Mouse (Mus musculus): Measurements from ENCODE around the gene Pml. TPM values are rescaled to one million over a fixed set of nuclear protein-coding genes. Genes with fewer than 3 reads are reported as not detected.

Pml gene
- polyA plus RNA-seq, 1 experiment: 200 TPM

DNA sequence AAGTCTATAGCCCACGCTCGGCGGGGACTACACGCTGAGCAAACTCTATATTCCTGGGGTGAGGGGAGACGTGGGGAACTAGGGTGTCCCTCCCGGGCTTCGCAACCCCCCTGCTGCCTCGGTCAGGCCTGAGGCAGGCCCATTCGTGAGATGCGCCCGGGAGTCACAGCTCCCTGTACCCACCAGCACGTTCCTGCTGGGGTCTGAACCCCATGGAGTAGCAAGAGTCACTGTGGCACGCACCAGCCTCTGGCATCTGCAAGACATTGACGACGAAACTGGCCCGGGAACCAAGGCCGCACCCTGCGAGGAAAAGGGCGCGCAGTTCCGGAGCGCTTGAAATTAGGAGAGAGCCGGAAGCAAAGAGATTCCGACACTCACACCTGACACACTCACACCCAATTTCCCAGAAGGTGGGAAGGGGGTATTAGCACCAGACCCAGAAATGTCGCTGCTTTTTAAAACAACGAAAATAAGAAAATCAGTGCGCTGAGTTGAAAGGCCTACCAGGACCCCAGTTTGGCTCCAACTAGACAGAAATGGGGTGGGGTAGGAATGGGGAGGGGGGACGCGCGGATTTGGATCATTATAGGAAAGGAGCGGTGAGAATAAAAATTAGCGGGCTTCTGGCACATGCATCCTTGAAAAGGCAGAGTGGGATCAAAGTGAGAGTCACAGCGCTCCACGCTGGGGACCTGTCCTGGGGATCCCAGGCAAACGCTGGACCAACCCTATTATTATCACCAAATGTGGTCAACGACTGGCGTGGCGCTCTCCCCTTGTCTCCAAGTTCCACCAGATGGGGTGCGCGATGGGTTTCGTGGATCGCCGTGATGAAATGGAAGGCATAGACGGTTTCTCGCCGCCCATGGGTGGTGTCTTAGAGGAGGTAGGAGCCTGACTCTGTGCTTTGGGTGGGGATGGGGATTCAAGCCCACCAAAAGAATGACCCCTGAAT lies 52.7 kb downstream of the Pml start:
- peak overlapping the region; percentile 29 for H3K4me3 ChIP-seq (ENCODE audit: low read depth, low read length)
- no peaks in the 10 kb centered on the region for H3K9me3 ChIP-seq (replicated peaks; ENCODE audit: control insufficient read depth, insufficient read depth, low read length, poor library complexity, severe bottlenecking)
- H3K27ac ChIP-seq (ENCODE audit: insufficient read depth, low read length): no peak overlapping the region
- TF ChIP-seq POLR2A (IDR thresholded peaks at IDR 0.05; ENCODE audit: insufficient read depth, low read length) (no peak), CTCF (IDR thresholded peaks at IDR 0.05; ENCODE audit: low read depth, low read length) (no peak), EP300 (IDR thresholded peaks at IDR 0.05; ENCODE audit: insufficient read depth, low read depth, low read length) (no peak)
- H3K4me1 ChIP-seq (ENCODE audit: control insufficient read depth, insufficient read depth, low read length): no peaks in the 10 kb centered on the region
- no peaks in the 10 kb centered on the region for H3K36me3 ChIP-seq (ENCODE audit: control insufficient read depth, insufficient read depth, low read length, poor library complexity, severe bottlenecking)
- no peak overlapping the region for H3K9ac ChIP-seq (ENCODE audit: low read depth, poor library complexity, severe bottlenecking)
- peaks cover 7% of the 10 kb centered on the region; the same call in 1 of the 2 replicates for H3K27me3 ChIP-seq (ENCODE audit: control insufficient read depth, insufficient read depth, low read length, poor library complexity, severe bottlenecking)

DNA sequence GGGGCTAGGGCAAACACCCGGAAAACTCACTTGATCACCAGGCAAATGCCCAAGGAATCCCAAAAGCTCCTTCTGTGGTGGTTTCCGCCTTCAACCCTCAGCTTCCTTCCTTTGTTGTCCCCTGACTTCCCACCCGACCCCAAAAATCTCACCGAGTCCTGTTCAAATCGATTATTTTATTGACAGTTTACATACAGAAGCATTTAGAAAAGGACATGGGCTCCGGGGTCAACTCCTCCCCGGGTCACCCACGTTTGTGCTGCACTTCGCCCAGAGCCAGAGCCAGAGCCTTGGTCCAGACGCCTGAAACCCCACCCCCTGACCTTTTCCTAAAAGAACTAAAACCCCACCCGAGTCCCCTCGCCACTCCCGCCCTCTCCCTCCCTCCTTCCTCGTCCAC lies 53.4 kb downstream of the Pml start:
- no peaks in the 10 kb centered on the region for H3K36me3 ChIP-seq (ENCODE audit: control insufficient read depth, insufficient read depth, low read length, poor library complexity, severe bottlenecking)
- H3K4me3 ChIP-seq (ENCODE audit: low read depth, low read length): no peak overlapping the region
- peaks cover 7% of the 10 kb centered on the region; the same call in 1 of the 2 replicates for H3K27me3 ChIP-seq (ENCODE audit: control insufficient read depth, insufficient read depth, low read length, poor library complexity, severe bottlenecking)
- no peak overlapping the region for H3K9ac ChIP-seq (ENCODE audit: low read depth, poor library complexity, severe bottlenecking)
- H3K4me1 ChIP-seq (ENCODE audit: control insufficient read depth, insufficient read depth, low read length): no peaks in the 10 kb centered on the region
- H3K9me3 ChIP-seq (replicated peaks; ENCODE audit: control insufficient read depth, insufficient read depth, low read length, poor library complexity, severe bottlenecking): no peaks in the 10 kb centered on the region
- H3K27ac ChIP-seq (ENCODE audit: insufficient read depth, low read length): no peak overlapping the region
- no peak for TF ChIP-seq POLR2A (IDR thresholded peaks at IDR 0.05; ENCODE audit: insufficient read depth, low read length)
- no peak for TF ChIP-seq EP300 (IDR thresholded peaks at IDR 0.05; ENCODE audit: insufficient read depth, low read depth, low read length)
- no peak for TF ChIP-seq CTCF (IDR thresholded peaks at IDR 0.05; ENCODE audit: low read depth, low read length)

GRCm38 (mm10) chr9:58195671-58196070 lies 53.9 kb downstream of the Pml start:
- Histone ChIP-seq H3K36me3 (ENCODE audit: control insufficient read depth, insufficient read depth, low read length, poor library complexity, severe bottlenecking) (no peaks in the 10 kb centered on the region), H3K27ac (ENCODE audit: insufficient read depth, low read length) (no peak overlapping the region), H3K4me3 (ENCODE audit: low read depth, low read length) (no peak overlapping the region), H3K27me3 (ENCODE audit: control insufficient read depth, insufficient read depth, low read length, poor library complexity, severe bottlenecking) (peaks cover 7% of the 10 kb centered on the region; the same call in 1 of the 2 replicates), H3K4me1 (ENCODE audit: control insufficient read depth, insufficient read depth, low read length) (no peaks in the 10 kb centered on the region), H3K9me3 (replicated peaks; ENCODE audit: control insufficient read depth, insufficient read depth, low read length, poor library complexity, severe bottlenecking) (no peaks in the 10 kb centered on the region), H3K9ac (ENCODE audit: low read depth, poor library complexity, severe bottlenecking) (no peak overlapping the region)
- TF ChIP-seq POLR2A (IDR thresholded peaks at IDR 0.05; ENCODE audit: insufficient read depth, low read length) (no peak), CTCF (IDR thresholded peaks at IDR 0.05; ENCODE audit: low read depth, low read length) (no peak), EP300 (IDR thresholded peaks at IDR 0.05; ENCODE audit: insufficient read depth, low read depth, low read length) (no peak)

GRCm38 (mm10) chr9:58194222-58194621 lies 55.4 kb downstream of the Pml start:
- peaks cover 5% of the 10 kb centered on the region; the same call in 1 of the 2 replicates for H3K27me3 ChIP-seq (ENCODE audit: control insufficient read depth, insufficient read depth, low read length, poor library complexity, severe bottlenecking)
- TF ChIP-seq EP300 (IDR thresholded peaks at IDR 0.05; ENCODE audit: insufficient read depth, low read depth, low read length) (no peak), POLR2A (IDR thresholded peaks at IDR 0.05; ENCODE audit: insufficient read depth, low read length) (no peak), CTCF (IDR thresholded peaks at IDR 0.05; ENCODE audit: low read depth, low read length) (no peak)
- H3K9ac ChIP-seq (ENCODE audit: low read depth, poor library complexity, severe bottlenecking): no peak overlapping the region
- H3K4me3 ChIP-seq (ENCODE audit: low read depth, low read length): no peak overlapping the region
- no peaks in the 10 kb centered on the region for H3K36me3 ChIP-seq (ENCODE audit: control insufficient read depth, insufficient read depth, low read length, poor library complexity, severe bottlenecking)
- H3K27ac ChIP-seq (ENCODE audit: insufficient read depth, low read length): no peak overlapping the region
- no peaks in the 10 kb centered on the region for H3K9me3 ChIP-seq (replicated peaks; ENCODE audit: control insufficient read depth, insufficient read depth, low read length, poor library complexity, severe bottlenecking)
- no peaks in the 10 kb centered on the region for H3K4me1 ChIP-seq (ENCODE audit: control insufficient read depth, insufficient read depth, low read length)

- Histone ChIP-seq H3K9me3 (replicated peaks; ENCODE audit: control insufficient read depth, insufficient read depth, low read length, poor library complexity, severe bottlenecking) (no peaks in the 10 kb centered on the region), H3K4me1 (ENCODE audit: control insufficient read depth, insufficient read depth, low read length) (no peaks in the 10 kb centered on the region), H3K4me3 (ENCODE audit: low read depth, low read length) (no peak overlapping the region), H3K36me3 (ENCODE audit: control insufficient read depth, insufficient read depth, low read length, poor library complexity, severe bottlenecking) (no peaks in the 10 kb centered on the region), H3K27me3 (ENCODE audit: control insufficient read depth, insufficient read depth, low read length, poor library complexity, severe bottlenecking) (no peaks in the 10 kb centered on the region), H3K9ac (ENCODE audit: low read depth, poor library complexity, severe bottlenecking) (no peak overlapping the region), H3K27ac (ENCODE audit: insufficient read depth, low read length) (no peak overlapping the region)
- no peak for TF ChIP-seq EP300 (IDR thresholded peaks at IDR 0.05; ENCODE audit: insufficient read depth, low read depth, low read length)
- no peak for TF ChIP-seq POLR2A (IDR thresholded peaks at IDR 0.05; ENCODE audit: insufficient read depth, low read length)
- no peak for TF ChIP-seq CTCF (IDR thresholded peaks at IDR 0.05; ENCODE audit: low read depth, low read length)
Measured at GRCm38 (mm10) chr9:58184456-58184855, 65.1 kb downstream of the Pml start.

- Histone ChIP-seq H3K4me3 (ENCODE audit: low read depth, low read length) (no peak overlapping the region), H3K27me3 (ENCODE audit: control insufficient read depth, insufficient read depth, low read length, poor library complexity, severe bottlenecking) (no peaks in the 10 kb centered on the region), H3K4me1 (ENCODE audit: control insufficient read depth, insufficient read depth, low read length) (no peaks in the 10 kb centered on the region), H3K9ac (ENCODE audit: low read depth, poor library complexity, severe bottlenecking) (no peak overlapping the region), H3K27ac (ENCODE audit: insufficient read depth, low read length) (no peak overlapping the region), H3K36me3 (ENCODE audit: control insufficient read depth, insufficient read depth, low read length, poor library complexity, severe bottlenecking) (no peaks in the 10 kb centered on the region), H3K9me3 (replicated peaks; ENCODE audit: control insufficient read depth, insufficient read depth, low read length, poor library complexity, severe bottlenecking) (no peaks in the 10 kb centered on the region)
- TF ChIP-seq POLR2A (IDR thresholded peaks at IDR 0.05; ENCODE audit: insufficient read depth, low read length) (no peak), EP300 (IDR thresholded peaks at IDR 0.05; ENCODE audit: insufficient read depth, low read depth, low read length) (no peak), CTCF (IDR thresholded peaks at IDR 0.05; ENCODE audit: low read depth, low read length) (no peak)
Measured at GRCm38 (mm10) chr9:58179390-58179789, 70.2 kb downstream of the Pml start.

All from ES-Bruce4 (cell line).